Mouse (Mus musculus) kidney, adult 2 months (tissue): ENCODE measurements around the gene Th. TPM values are rescaled to one million over a fixed set of nuclear protein-coding genes. Genes with fewer than 3 reads are reported as not detected.

Experiments used
- DNase-seq: peaks from one replicate; pipeline ENCODE4 v3.0.0; 2021
- H3K27ac ChIP-seq: fragments of 200-500 bp; 2 replicates; pipeline ENCODE4 v1.5.1; 2012; ENCODE audit warnings: low read depth, low read length, control low read depth, inconsistent platforms; ENCODE audit not compliant: insufficient read depth
- H3K27me3 ChIP-seq: fragments of 200-500 bp; replicated peaks from 2 replicates; pipeline ENCODE4 v1.6.1; 2012; ENCODE audit warnings: mild to moderate bottlenecking, moderate library complexity, low read length, inconsistent platforms; ENCODE audit not compliant: control insufficient read depth, insufficient read depth
- H3K36me3 ChIP-seq: fragments of 200-500 bp; 2 replicates; pipeline ENCODE4 v1.6.1; 2012; ENCODE audit warnings: mild to moderate bottlenecking, moderate library complexity, low read length, inconsistent platforms; ENCODE audit not compliant: control insufficient read depth, insufficient read depth
- H3K4me1 ChIP-seq: fragments of 200-500 bp; 2 replicates; pipeline ENCODE4 v1.6.1; 2011; ENCODE audit warnings: low read length; ENCODE audit not compliant: control insufficient read depth, insufficient read depth
- H3K4me3 ChIP-seq: fragments of 200-500 bp; 2 replicates; pipeline ENCODE4 v1.5.1; 2011; ENCODE audit warnings: mild to moderate bottlenecking, low read depth, low read length, control low read depth; ENCODE audit not compliant: insufficient read depth
- CTCF ChIP-seq: fragments of 200-500 bp; conservative IDR thresholded peaks from 2 replicates; pipeline ENCODE4 v1.5.1; 2011; ENCODE audit warnings: low read depth, mild to moderate bottlenecking, control low read depth, low read length, moderate library complexity, mixed read lengths; ENCODE audit not compliant: insufficient read depth, insufficient read length
- POLR2A ChIP-seq: fragments of 200-500 bp; IDR thresholded peaks from one replicate; pipeline ENCODE4 v1.6.1; 2011; ENCODE audit warnings: low read depth, low read length, control low read depth
- WGBS: fragments of 180-500 bp; shearing (Covaris S2); methylation state at CpG from one replicate; pipeline ENCODE4 v1.1.7; 2018; 5-methylcytosine and 5-hydroxymethylcytosine counted together
- polyA plus RNA-seq: library from polyadenylated mRNA; depleted of rRNA; stranded (reverse); fragments of >200 nt; gene quantifications from 2 replicates; pipeline ENCODE4 v1.2.3, GENCODE M21; 2012; rRNA removed

The Th gene
- polyA plus RNA-seq, 1 experiment = 5.9 TPM

- Histone ChIP-seq H3K4me1 (no peaks in the 10 kb centered on the region), H3K36me3 (no peaks in the 10 kb centered on the region), H3K27ac (no peak overlapping the region), H3K27me3 (no peaks in the 10 kb centered on the region), H3K4me3 (no peak overlapping the region)
- no peak for DNase-seq
- TF ChIP-seq POLR2A (no peak), CTCF (no peak)
- WGBS = 78% methylated on average over 6 of the region's 6 CpGs
Measured at GRCm38 (mm10) chr7:142893296-142893695, 37.6 kb downstream of the Th start.

GRCm38 (mm10) chr7:142869419-142870163 lies 61.3 kb downstream of the Th start:
- Histone ChIP-seq H3K27me3 (no peaks in the 10 kb centered on the region), H3K4me3 (no peak overlapping the region), H3K27ac (no peak overlapping the region), H3K4me1 (no peaks in the 10 kb centered on the region), H3K36me3 (no peaks in the 10 kb centered on the region)
- TF ChIP-seq CTCF (no peak), POLR2A (no peak)
- WGBS = 13% methylated on average over 4 of the region's 4 CpGs
- no peak for DNase-seq

GRCm38 (mm10) chr7:142850681-142851080 lies 80.2 kb downstream of the Th start:
- Histone ChIP-seq H3K27me3 (no peaks in the 10 kb centered on the region), H3K4me3 (no peak overlapping the region), H3K36me3 (no peaks in the 10 kb centered on the region), H3K4me1 (no peaks in the 10 kb centered on the region), H3K27ac (no peak overlapping the region)
- TF ChIP-seq CTCF (peak; percentile 70), POLR2A (no peak)
- peak; percentile 40 for DNase-seq
- WGBS = 6% methylated on average over 6 of the region's 6 CpGs

Other genes starting within 250 kb of the Th start
- 0.68 and 0.88 TPM in 2 replicates for gene Ins2, start 187.7 kb downstream of the Th start, polyA plus RNA-seq
- 0.11 and 0.30 TPM in 2 replicates for gene Ascl2, start 38.1 kb upstream of the Th start, polyA plus RNA-seq
- 0.99 and 5.1 TPM in 2 replicates for gene Tspan32, start 73.9 kb upstream of the Th start, polyA plus RNA-seq
- 801 and 824 TPM in 2 replicates for gene Cd81, start 121.6 kb upstream of the Th start, polyA plus RNA-seq
- 64.8 and 74.5 TPM in 2 replicates for gene Tssc4, start 138.1 kb upstream of the Th start, polyA plus RNA-seq
- 0.03 TPM in 2 replicates for gene Trpm5, start 163.5 kb upstream of the Th start, polyA plus RNA-seq
- gene Kcnq1, start 175.2 kb upstream of the Th start, polyA plus RNA-seq = 24.0 and 27.5 TPM in 2 replicates